Mouse (Mus musculus): ENCODE data around the gene Tmem170b.

GRCm38 (mm10) chr13:41581058-41581457 lies 24.6 kb upstream of the Tmem170b start:
- TF ChIP-seq EP300 (IDR thresholded peaks at IDR 0.05; ENCODE audit: low read depth) (no peak), CTCF (IDR thresholded peaks at IDR 0.05; ENCODE audit: low read depth) (no peak)
